Mouse (Mus musculus) heart, embryonic 16.5 days (tissue): Measurements from ENCODE around the gene Ppp1r37. TPM values are rescaled to one million over a fixed set of nuclear protein-coding genes. Genes with fewer than 3 reads are reported as not detected.
A peak's percentile ranks its signal among the peaks of the same experiment; 100 is the strongest.

Experiments
- ATAC-seq: fragments of 200-750 bp; cut with Nextera tagmentation; replicated peaks from 2 replicates; pipeline ENCODE4 v1.8.0; 2017; ENCODE audit warnings: moderate number of reproducible peaks; ENCODE audit not compliant: insufficient read depth, low FRiP score; ENCODE audit errors: extremely low read depth
- H3K27ac ChIP-seq: fragments of 300-500 bp; sonication (generic); 2 replicates; pipeline ENCODE4 v1.5.1; 2014; ENCODE audit warnings: mild to moderate bottlenecking, low read length, control low read depth, moderate library complexity
- H3K27me3 ChIP-seq: fragments of 300-500 bp; sonication (generic); 2 replicates; pipeline ENCODE4 v1.6.1; 2014; ENCODE audit warnings: low read length, mixed read lengths; ENCODE audit not compliant: control insufficient read depth, insufficient read depth
- H3K36me3 ChIP-seq: fragments of 300-500 bp; sonication (generic); 2 replicates; pipeline ENCODE4 v1.6.1; 2014; ENCODE audit not compliant: control insufficient read depth, insufficient read depth
- H3K4me1 ChIP-seq: fragments of 300-500 bp; sonication (generic); 2 replicates; pipeline ENCODE4 v1.6.1; 2014; ENCODE audit warnings: low read length, mixed read lengths; ENCODE audit not compliant: control insufficient read depth, insufficient read depth
- H3K4me2 ChIP-seq: fragments of 300-500 bp; sonication (generic); 2 replicates; pipeline ENCODE4 v1.6.1; 2014; ENCODE audit warnings: low read depth, mild to moderate bottlenecking, control low read depth, low read length
- H3K4me3 ChIP-seq: fragments of 300-500 bp; sonication (generic); 2 replicates; pipeline ENCODE4 v1.5.1; 2014; ENCODE audit warnings: mild to moderate bottlenecking, control low read depth, low read length
- H3K9ac ChIP-seq: fragments of 300-500 bp; sonication (generic); 2 replicates; pipeline ENCODE4 v1.6.1; 2014; ENCODE audit warnings: low read length, control low read depth
- H3K9me3 ChIP-seq: fragments of 300-500 bp; sonication (generic); replicated peaks from 2 replicates; pipeline ENCODE4 v1.6.1; 2016; ENCODE audit warnings: low read length; ENCODE audit not compliant: control insufficient read depth
- WGBS: fragments of 180-500 bp; shearing (Covaris S2); extraction: QIAGEN DNeasy Blood & Tissue Kit; methylation state at CpG from one replicate; pipeline ENCODE4 v1.1.7; 2014; 5-methylcytosine and 5-hydroxymethylcytosine counted together
- polyA plus RNA-seq: library from polyadenylated mRNA; unstranded; fragments of >200 nt; fragmentation: Nextera tagmentation; extraction: Ambion mirVana; gene quantifications from 2 replicates; pipeline ENCODE4 v1.2.1, GENCODE M21; 2015

The Ppp1r37 gene
- polyA plus RNA-seq, 1 experiment from 2014 or later, result 18.2 TPM

DNA sequence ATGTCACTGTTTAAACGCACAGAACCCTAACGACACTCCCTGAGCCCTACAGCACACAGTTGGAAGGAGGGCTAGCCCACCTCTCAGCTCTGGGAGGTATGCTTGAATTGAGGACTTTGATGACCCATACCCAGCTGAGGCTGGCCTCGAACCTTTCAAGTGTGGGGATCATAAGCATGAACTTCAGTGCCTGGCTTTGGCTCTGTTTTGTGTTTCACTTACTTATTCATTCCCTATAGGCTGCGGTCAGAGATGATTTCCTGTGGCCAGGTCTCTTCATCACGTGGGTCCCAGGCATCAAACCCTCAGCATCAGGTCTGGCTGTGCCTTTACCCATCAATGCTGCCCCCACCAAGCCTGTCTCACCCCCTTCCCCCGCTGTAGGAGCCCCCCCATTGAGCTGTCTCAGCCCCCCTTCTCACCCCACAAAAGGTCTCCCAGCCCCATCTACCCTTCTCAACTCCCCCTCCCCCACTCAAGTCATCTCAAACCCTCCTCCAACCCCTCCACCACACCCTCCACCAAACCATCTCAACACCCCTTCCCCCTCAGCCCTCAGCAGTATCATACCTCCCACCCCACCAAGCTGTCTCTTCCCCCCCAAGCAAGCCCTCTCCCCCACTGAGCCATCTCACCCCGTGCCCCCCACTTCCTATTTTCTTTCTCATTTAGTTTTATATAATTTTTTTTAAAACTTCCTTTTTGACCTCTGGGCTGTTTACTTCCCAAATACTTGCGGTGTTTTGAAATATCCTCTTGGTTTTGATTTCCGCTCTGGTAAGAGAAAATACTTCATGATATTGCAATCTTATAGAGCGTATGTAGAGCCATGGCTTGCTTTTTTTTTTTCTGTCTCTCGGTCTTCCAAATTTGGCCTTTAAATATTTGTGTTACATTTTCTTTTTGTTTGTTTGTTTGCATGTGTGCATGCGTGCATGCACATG lies 62.2 kb downstream of the Ppp1r37 start:
- Histone ChIP-seq H3K4me2 (no peak overlapping the region), H3K27me3 (no peaks in the 10 kb centered on the region), H3K27ac (no peak overlapping the region), H3K4me1 (peaks cover under 1% of the 10 kb centered on the region), H3K36me3 (no peaks in the 10 kb centered on the region), H3K4me3 (no peak overlapping the region), H3K9ac (no peak overlapping the region), H3K9me3 (no peaks in the 10 kb centered on the region)
- no peak for ATAC-seq
- 65% methylated on average over 12 of the region's 12 CpGs for WGBS

DNA sequence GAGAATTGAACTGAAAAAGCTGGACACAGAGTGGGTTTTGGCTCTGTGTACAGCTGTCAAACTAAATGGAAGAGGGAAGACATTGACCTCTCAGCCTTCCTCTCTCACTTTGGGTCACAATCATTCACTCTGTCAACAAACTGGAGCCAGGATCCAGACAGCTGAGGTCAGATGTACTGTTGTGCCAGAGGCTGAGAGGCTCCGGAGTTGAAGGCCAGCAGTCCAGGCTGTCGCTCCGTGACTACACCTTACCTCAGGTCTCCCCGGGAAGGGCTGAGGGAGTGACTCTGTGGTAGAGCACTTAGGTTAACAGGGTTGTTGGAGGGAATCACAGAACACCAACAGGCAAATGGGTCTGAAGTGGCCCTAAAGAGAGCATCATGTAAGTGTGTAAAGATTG lies 64.5 kb downstream of the Ppp1r37 start:
- 56% methylated on average over 4 of the region's 4 CpGs for WGBS
- Histone ChIP-seq H3K27me3 (no peaks in the 10 kb centered on the region), H3K4me3 (no peak overlapping the region), H3K4me2 (no peak overlapping the region), H3K36me3 (no peaks in the 10 kb centered on the region), H3K9ac (no peak overlapping the region), H3K27ac (no peak overlapping the region), H3K9me3 (no peaks in the 10 kb centered on the region), H3K4me1 (peaks cover 7% of the 10 kb centered on the region)
- no peak for ATAC-seq

- 65% methylated on average over 5 of the region's 5 CpGs for WGBS
- H3K27ac ChIP-seq, result no peak overlapping the region
- ATAC-seq, result no peak
- no peak overlapping the region for H3K9ac ChIP-seq
- no peak overlapping the region for H3K4me2 ChIP-seq
- H3K27me3 ChIP-seq, result peaks cover 3% of the 10 kb centered on the region; the same call in 1 of the 2 replicates
- H3K4me3 ChIP-seq, result no peak overlapping the region
- no peaks in the 10 kb centered on the region for H3K9me3 ChIP-seq
- H3K4me1 ChIP-seq, result peaks cover 10% of the 10 kb centered on the region
- H3K36me3 ChIP-seq, result no peaks in the 10 kb centered on the region
Observed at GRCm38 (mm10) chr7:19496214-19496555, 66.7 kb downstream of the Ppp1r37 start.

GRCm38 (mm10) chr7:19495521-19496213 lies 67.2 kb downstream of the Ppp1r37 start:
- Histone ChIP-seq H3K9me3 (no peaks in the 10 kb centered on the region), H3K4me3 (no peak overlapping the region), H3K9ac (no peak overlapping the region), H3K36me3 (no peaks in the 10 kb centered on the region), H3K27me3 (peaks cover 8% of the 10 kb centered on the region), H3K4me2 (no peak overlapping the region), H3K27ac (no peak overlapping the region), H3K4me1 (peaks cover 10% of the 10 kb centered on the region)
- WGBS, result 56% methylated on average over 20 of the region's 20 CpGs
- no peak; the same call in 1 of the 2 replicates for ATAC-seq

DNA sequence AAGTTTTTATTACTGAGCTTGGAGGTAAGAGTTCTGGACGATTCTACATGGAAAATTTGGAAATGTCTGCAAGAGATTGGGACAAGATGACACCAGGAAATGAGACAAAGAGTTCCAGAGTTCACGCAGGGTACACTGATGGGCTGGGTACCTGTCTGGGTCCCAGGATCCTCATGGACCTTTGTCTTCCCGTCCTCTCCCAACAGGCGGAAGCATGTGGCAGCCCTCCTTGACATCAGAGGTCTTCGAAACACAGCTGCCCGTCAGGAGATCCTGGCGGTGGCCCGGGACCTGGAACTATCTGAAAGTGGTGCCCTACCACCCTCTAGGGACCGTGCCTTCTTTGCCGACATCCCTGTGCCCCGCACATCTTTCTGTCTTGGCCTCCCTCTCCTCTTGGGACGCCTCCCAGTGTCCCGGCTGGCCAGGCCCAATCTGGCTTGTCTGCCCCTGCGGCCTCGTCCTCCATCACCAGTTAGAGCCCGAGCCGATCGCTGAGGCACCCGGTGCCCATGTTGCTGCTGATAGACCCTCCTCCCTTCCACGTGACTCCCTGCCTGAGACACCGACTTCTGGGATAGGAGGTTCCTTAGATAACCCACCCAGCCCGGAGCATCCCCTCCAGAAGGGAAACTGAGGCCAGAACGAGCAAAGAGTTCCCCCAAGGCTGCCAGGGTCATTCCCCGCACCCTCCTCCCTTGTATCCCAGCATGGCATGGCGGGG lies 68.0 kb downstream of the Ppp1r37 start:
- Histone ChIP-seq H3K4me1 (peaks cover 10% of the 10 kb centered on the region), H3K4me2 (no peak overlapping the region), H3K9ac (no peak overlapping the region), H3K27me3 (peaks cover 11% of the 10 kb centered on the region), H3K4me3 (no peak overlapping the region), H3K27ac (no peak overlapping the region), H3K9me3 (no peaks in the 10 kb centered on the region), H3K36me3 (no peaks in the 10 kb centered on the region)
- no peak for ATAC-seq
- WGBS, result 76% methylated on average over 25 of the region's 25 CpGs

DNA sequence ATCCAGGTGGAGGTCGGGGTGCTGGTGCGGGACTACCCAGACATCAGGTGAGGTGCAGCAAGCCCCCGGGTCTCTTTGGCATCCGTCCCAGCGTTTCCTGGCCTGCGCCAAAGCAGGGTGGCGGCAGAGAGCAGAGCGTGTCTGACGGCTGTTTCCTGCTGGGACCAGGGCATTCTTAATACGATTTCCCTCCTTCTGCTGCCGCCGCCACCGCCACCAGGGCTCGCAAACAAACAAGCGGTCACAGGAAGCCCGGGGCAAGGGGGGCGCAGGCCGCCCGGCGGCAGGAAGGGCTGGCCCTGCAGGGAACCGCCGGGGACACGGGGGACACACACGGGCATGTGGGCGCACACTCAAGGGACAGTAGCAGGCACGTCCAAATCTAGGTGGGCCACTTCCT lies 71.1 kb downstream of the Ppp1r37 start:
- Histone ChIP-seq H3K4me2 (peak overlapping the region; percentile 63), H3K36me3 (no peaks in the 10 kb centered on the region), H3K9ac (peak overlapping the region; percentile 64), H3K4me3 (peak overlapping the region; percentile 32), H3K9me3 (no peaks in the 10 kb centered on the region), H3K27me3 (peaks cover 28% of the 10 kb centered on the region), H3K4me1 (peaks cover 10% of the 10 kb centered on the region), H3K27ac (no peak overlapping the region)
- 3% methylated on average over 26 of the region's 26 CpGs for WGBS
- ATAC-seq, result peak; percentile 39

DNA sequence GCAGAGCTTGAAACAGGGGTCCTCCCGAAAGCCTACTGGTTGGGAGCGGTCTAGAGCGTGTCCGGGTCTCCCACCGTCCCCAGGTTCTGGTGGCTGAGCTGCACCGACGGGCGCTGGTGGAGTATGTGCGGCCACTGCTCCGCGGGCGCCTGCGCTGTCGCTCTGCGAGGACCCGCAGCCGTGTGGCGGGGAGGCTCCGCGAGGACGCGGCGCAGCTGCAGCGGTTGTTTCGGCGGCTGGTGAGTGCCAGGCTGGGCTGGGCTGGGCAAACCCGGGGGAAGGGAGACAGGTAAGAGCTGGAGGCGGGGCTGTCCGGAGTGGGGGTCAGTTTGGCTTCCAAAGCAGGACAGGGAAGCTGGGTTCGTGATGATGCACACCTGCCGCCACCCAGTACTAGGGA lies 73.4 kb downstream of the Ppp1r37 start:
- Histone ChIP-seq H3K4me3 (peak overlapping the region; percentile 27; the same call in 1 of the 2 replicates), H3K4me1 (peaks cover 3% of the 10 kb centered on the region), H3K9ac (no peak overlapping the region), H3K27ac (no peak overlapping the region), H3K4me2 (peak overlapping the region; percentile 43), H3K9me3 (no peaks in the 10 kb centered on the region), H3K36me3 (no peaks in the 10 kb centered on the region), H3K27me3 (peaks cover 28% of the 10 kb centered on the region)
- 0 out of 2 replicates have a peak, but pooled peaks have one; percentile 10 for ATAC-seq
- 21% methylated on average over 31 of the region's 31 CpGs for WGBS

- H3K36me3 ChIP-seq, result no peaks in the 10 kb centered on the region
- H3K27ac ChIP-seq, result no peak overlapping the region
- no peaks in the 10 kb centered on the region for H3K9me3 ChIP-seq
- H3K9ac ChIP-seq, result no peak overlapping the region
- ATAC-seq, result no peak
- no peak overlapping the region for H3K4me2 ChIP-seq
- no peaks in the 10 kb centered on the region for H3K4me1 ChIP-seq
- 71% methylated on average over 7 of the region's 7 CpGs for WGBS
- no peak overlapping the region for H3K4me3 ChIP-seq
- peaks cover 28% of the 10 kb centered on the region for H3K27me3 ChIP-seq
Observed at GRCm38 (mm10) chr7:19486549-19486948, 76.3 kb downstream of the Ppp1r37 start.
